In the genomic region with DNA sequence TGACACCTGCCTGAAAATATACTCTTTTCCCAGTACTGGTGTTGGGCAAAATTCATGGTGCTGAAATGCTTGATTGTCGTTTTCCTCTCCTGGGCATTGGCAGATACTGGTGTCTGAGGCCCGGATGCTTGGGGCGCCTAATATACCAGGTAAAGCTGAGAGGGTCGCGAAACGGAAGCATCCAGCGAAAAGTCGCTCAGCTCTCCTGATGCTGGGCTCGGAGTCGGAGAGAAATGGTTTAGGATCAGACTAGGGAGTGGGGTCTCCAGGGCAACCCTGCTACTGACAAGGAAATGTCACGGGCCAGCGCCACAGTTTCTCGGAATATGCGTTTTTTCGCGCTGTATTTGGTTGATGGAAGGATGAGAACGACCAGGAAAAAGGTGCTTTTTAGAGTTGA, we compare ENCODE assay signal across 18 mouse cellular contexts. TPM values are rescaled to one million over a fixed set of nuclear protein-coding genes. Genes with fewer than 3 reads are reported as not detected.
"Had no signal": no experiment of that assay in that cellular context is flagged by ENCODE, and none has a peak within 500 bp of the region (broad histone marks: within the 10 kb centered on the region; RNA-seq: fewer than 3 reads in every experiment).

No protein-coding gene starts in this region.

- H3K9ac ChIP-seq: intestine, embryonic 15.5 days; liver, embryonic 15.5 days; neural tube, embryonic 13.5 days had no signal

- H3K36me3 ChIP-seq: intestine, embryonic 15.5 days; liver, embryonic 15.5 days; neural tube, embryonic 13.5 days had no signal

- ATAC-seq: intestine, embryonic 15.5 days; lung, postnatal 0 days had no signal

- H3K9me3 ChIP-seq: intestine, embryonic 15.5 days; liver, embryonic 15.5 days; neural tube, embryonic 13.5 days had no signal

- H3K27ac ChIP-seq: intestine, embryonic 15.5 days; liver, embryonic 15.5 days; neural tube, embryonic 13.5 days had no signal

- DNase-seq: kidney, adult 18-20 months; kidney, postnatal 14 days; layer of hippocampus, postnatal 36 days; lung, adult 2 months; lung, postnatal 36 days; right cerebral cortex, postnatal 14 days; thymus, postnatal 36 days had no signal

- H3K4me3 ChIP-seq: intestine, embryonic 15.5 days; liver, embryonic 15.5 days; neural tube, embryonic 13.5 days had no signal

- H3K4me2 ChIP-seq: intestine, embryonic 15.5 days; liver, embryonic 11.5 days; liver, embryonic 15.5 days; neural tube, embryonic 13.5 days had no signal

RNA-seq across cellular contexts. Expression of a gene that starts 1.5 kb away (rescaled TPM):
- total RNA-seq: layer of hippocampus, postnatal 36 days; left cerebral cortex, adult 8-10 months; megakaryocyte progenitor cell, adult 5-6 weeks had no signal
- polyA plus RNA-seq: intestine, embryonic 15.5 days; kidney, embryonic 14.5 days; liver, embryonic 11.5 days; liver, embryonic 15.5 days; lung, postnatal 0 days; neural tube, embryonic 13.5 days; small intestine, adult 2 months; stomach, embryonic 16.5 days; thymus, postnatal 0 days had no signal
